ENCODE assay signal across 20 mouse cellular contexts in the genomic region with DNA sequence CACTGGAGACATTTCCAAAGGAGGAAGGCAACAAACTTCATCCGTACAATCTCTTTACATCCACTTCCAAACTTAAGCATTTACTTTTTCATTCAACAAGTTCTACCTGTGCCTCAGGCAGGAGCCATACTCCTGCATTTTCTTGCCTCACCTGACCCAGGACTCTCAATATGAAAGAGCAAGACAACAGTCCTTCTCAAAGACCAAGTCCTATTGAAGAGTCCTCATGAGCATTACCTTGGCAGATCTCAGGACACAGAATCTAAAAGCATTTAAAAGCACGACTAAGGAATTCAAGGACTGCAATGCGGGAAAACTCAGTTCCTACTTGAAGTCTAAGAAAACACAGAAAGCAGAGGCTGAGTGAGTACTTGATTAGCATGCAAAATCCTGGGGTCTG.
"Had no signal": no experiment of that assay in that cellular context is flagged by ENCODE, and none has a peak within 500 bp of the region (broad histone marks: within the 10 kb centered on the region; RNA-seq: fewer than 3 reads in every experiment).

No protein-coding gene starts in this region.

- DNase-seq: liver, embryonic 13.5 days; liver, postnatal 0 days; lung, embryonic 14.5 days; retina, postnatal 1 day; right cerebral cortex, adult 18-20 months; right cerebral cortex, postnatal 25 days; right cerebral cortex, postnatal 4 days; spleen, adult 18-20 months; thymus, adult 18-20 months; thymus, postnatal 14 days; thymus, postnatal 36 days had no signal

- H3K9me3 ChIP-seq: liver, embryonic 13.5 days; liver, embryonic 15.5 days; midbrain, embryonic 13.5 days; midbrain, embryonic 15.5 days; neural tube, embryonic 13.5 days; neural tube, embryonic 15.5 days had no signal

- H3K4me3 ChIP-seq: liver, embryonic 13.5 days; liver, embryonic 15.5 days; megakaryocyte, embryonic 14.5 days; midbrain, embryonic 13.5 days; midbrain, embryonic 15.5 days; neural tube, embryonic 13.5 days; neural tube, embryonic 15.5 days had no signal

- ATAC-seq: liver, postnatal 0 days; midbrain, embryonic 13.5 days; midbrain, embryonic 15.5 days had no signal

- H3K4me1 ChIP-seq: liver, embryonic 13.5 days; liver, embryonic 15.5 days; megakaryocyte, embryonic 14.5 days; midbrain, embryonic 13.5 days; midbrain, embryonic 15.5 days; neural tube, embryonic 13.5 days had no signal

- H3K9ac ChIP-seq: liver, embryonic 13.5 days; liver, embryonic 15.5 days; liver, postnatal 0 days; lung, embryonic 14.5 days; midbrain, embryonic 13.5 days; midbrain, embryonic 15.5 days; neural tube, embryonic 13.5 days; neural tube, embryonic 15.5 days had no signal

- H3K36me3 ChIP-seq: liver, embryonic 13.5 days; liver, embryonic 15.5 days; midbrain, embryonic 13.5 days; midbrain, embryonic 15.5 days; neural tube, embryonic 13.5 days; neural tube, embryonic 15.5 days had no signal

- H3K27ac ChIP-seq: liver, embryonic 13.5 days; liver, embryonic 15.5 days; macrophage; midbrain, embryonic 13.5 days; midbrain, embryonic 15.5 days; neural tube, embryonic 13.5 days; neural tube, embryonic 15.5 days had no signal

- H3K27me3 ChIP-seq: liver, embryonic 13.5 days; liver, embryonic 15.5 days; megakaryocyte, embryonic 14.5 days; midbrain, embryonic 13.5 days; midbrain, embryonic 15.5 days; neural tube, embryonic 13.5 days; neural tube, embryonic 15.5 days had no signal

- H3K4me2 ChIP-seq: liver, embryonic 11.5 days; liver, embryonic 13.5 days; liver, embryonic 15.5 days; lung, embryonic 14.5 days; midbrain, embryonic 11.5 days; midbrain, embryonic 13.5 days; midbrain, embryonic 15.5 days; neural tube, embryonic 13.5 days; neural tube, embryonic 15.5 days had no signal
